Mouse (Mus musculus) erythroblast, embryonic 14.5 days (primary cell): Measurements from ENCODE around the gene Dennd1a. TPM values are rescaled to one million over a fixed set of nuclear protein-coding genes. Genes with fewer than 3 reads are reported as not detected.

Experiments used
- H3K27me3 ChIP-seq: 2 replicates; pipeline ENCODE4 v1.6.1; 2012; ENCODE audit warnings: inconsistent platforms; ENCODE audit not compliant: control insufficient read depth
- H3K36me3 ChIP-seq: 2 replicates; pipeline ENCODE4 v1.6.1; 2012; ENCODE audit warnings: mild to moderate bottlenecking, inconsistent platforms; ENCODE audit not compliant: control insufficient read depth
- H3K4me1 ChIP-seq: 2 replicates; pipeline ENCODE4 v1.6.1; 2012; ENCODE audit warnings: inconsistent platforms; ENCODE audit not compliant: control insufficient read depth
- H3K4me3 ChIP-seq: replicated peaks from 2 replicates; pipeline ENCODE3; 2012; ENCODE audit warnings: moderate library complexity, mild to moderate bottlenecking, inconsistent platforms
- H3K9me3 ChIP-seq: 2 replicates; pipeline ENCODE4 v1.6.1; 2012; ENCODE audit warnings: low read length, inconsistent platforms, mixed read lengths; ENCODE audit not compliant: control insufficient read depth
- GATA1 ChIP-seq: IDR thresholded peaks from 2 replicates; pipeline ENCODE4 v1.6.1; 2012; ENCODE audit warnings: low read length, inconsistent platforms, mixed read lengths
- TAL1 ChIP-seq: IDR thresholded peaks from 3 replicates; pipeline ENCODE4 v1.6.1; 2012; ENCODE audit warnings: low read length, inconsistent platforms, mixed read lengths
- polyA plus RNA-seq: library from polyadenylated mRNA; stranded (reverse); fragments of >175 nt; gene quantifications from 2 replicates; pipeline ENCODE4 v1.2.3, GENCODE M21; 2012

Gene Dennd1a
- polyA plus RNA-seq, 1 experiment: 10.7 TPM

DNA sequence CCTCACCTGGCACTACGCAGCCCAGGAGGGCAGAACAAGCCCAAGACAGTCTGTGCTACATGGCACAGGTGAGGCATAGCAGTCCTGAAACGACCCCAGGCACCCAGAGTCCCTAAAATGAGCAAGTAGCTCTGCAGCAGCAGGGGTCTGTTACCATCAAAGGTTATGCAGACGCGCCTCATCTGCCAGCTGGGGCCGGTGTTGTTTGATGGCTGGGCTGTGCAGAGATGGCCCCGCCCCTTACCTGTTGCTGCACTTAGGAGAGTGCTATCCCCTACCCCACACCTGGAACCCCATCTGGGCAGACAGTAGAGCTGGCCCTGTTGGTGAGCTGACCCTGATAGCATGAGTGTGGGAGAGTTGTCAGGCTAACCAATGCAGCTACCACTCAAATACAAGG, 526.6 kb downstream of the Dennd1a start:
- peaks cover 4% of the 10 kb centered on the region for H3K27me3 ChIP-seq

DNA sequence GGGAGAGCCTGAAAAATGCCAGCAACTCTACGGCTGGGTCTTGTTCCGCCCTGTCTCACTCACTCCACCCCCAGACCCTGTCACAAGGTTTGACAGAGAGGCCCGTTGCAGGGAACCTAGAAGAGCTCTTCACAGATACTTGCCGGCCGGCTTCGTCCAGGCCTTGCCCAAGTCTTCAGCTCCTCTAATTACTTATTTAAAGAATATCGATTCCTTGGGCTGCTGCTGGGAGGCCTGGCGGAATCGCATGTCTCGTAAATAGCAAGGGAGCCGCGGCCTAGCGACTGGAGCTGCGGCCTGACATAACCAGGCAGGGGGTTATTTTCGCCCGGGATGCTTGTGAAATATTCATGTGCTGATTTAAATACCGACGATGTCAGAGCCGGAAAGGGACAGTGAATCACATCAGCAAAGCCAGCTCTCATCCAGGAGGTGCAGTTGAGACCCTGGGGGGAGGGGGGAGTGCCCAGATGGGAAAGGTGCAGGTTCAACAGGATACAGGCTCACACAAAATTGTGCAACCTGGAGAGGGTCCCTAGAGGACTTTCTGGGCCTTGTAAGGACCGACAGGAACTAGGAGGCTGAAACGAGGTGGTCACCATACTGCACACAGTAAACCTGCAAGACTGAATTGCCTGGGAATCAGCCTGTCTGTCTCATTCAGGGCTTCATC, 528.7 kb downstream of the Dennd1a start:
- peaks cover 4% of the 10 kb centered on the region; the same call in 1 of the 2 replicates for H3K27me3 ChIP-seq

More for the DNA sequence above, 526.6 kb downstream of the Dennd1a start:
- H3K4me1 ChIP-seq: no peaks in the 10 kb centered on the region
- no peaks in the 10 kb centered on the region for H3K36me3 ChIP-seq
- H3K9me3 ChIP-seq: no peaks in the 10 kb centered on the region
- no peak for TF ChIP-seq TAL1
- no peak for TF ChIP-seq GATA1
- no peak overlapping the region for H3K4me3 ChIP-seq

DNA sequence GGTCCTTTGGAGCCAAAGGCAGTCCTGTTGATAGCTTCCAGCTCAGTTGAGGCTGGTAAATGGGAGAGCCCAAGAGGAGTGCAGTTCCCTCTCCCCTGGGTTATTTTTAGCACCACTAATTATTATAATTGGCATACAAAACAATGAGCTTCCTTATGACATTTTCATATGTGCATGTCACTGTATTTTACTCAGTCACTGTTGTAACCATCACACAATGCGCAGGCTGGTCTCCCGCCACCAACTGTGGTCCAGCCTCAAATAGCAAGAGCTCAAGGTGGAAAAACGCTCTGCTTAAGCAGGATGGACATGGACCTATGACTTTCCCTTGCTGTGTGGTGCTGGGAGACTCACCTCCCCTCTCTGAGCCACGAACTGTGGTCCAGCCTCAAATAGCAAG, 529.4 kb downstream of the Dennd1a start:
- Histone ChIP-seq H3K4me3 (no peak overlapping the region), H3K9me3 (no peaks in the 10 kb centered on the region), H3K36me3 (no peaks in the 10 kb centered on the region), H3K4me1 (no peaks in the 10 kb centered on the region), H3K27me3 (peaks cover 4% of the 10 kb centered on the region; the same call in 1 of the 2 replicates)
- TF ChIP-seq TAL1 (no peak), GATA1 (no peak)

More for the DNA sequence above, 528.7 kb downstream of the Dennd1a start:
- TF ChIP-seq TAL1 (no peak), GATA1 (no peak)
- Histone ChIP-seq H3K9me3 (no peaks in the 10 kb centered on the region), H3K4me3 (no peak overlapping the region), H3K36me3 (no peaks in the 10 kb centered on the region), H3K4me1 (no peaks in the 10 kb centered on the region)

DNA sequence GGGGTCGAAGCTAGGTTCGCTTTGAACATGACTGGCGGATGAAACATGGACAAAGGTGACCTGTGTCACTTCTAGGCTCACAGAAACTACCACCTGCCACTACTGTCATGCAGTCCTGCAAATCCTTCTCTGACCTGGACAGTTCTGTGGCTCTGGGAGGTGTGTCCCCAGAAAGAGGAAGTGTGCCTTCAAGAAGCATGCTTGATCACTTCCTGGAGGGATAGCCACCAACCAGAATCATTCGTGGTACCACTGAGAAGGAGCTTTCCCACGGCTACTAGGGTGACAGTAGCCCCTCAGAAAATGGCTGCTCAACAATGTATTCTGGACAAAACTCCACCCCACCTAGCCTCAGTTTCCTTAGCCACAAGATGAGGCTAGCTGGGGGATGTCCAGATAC, 530.2 kb downstream of the Dennd1a start:
- Histone ChIP-seq H3K4me3 (no peak overlapping the region), H3K9me3 (no peaks in the 10 kb centered on the region), H3K4me1 (no peaks in the 10 kb centered on the region), H3K27me3 (peaks cover 4% of the 10 kb centered on the region; the same call in 1 of the 2 replicates), H3K36me3 (no peaks in the 10 kb centered on the region)
- TF ChIP-seq TAL1 (no peak), GATA1 (no peak)

DNA sequence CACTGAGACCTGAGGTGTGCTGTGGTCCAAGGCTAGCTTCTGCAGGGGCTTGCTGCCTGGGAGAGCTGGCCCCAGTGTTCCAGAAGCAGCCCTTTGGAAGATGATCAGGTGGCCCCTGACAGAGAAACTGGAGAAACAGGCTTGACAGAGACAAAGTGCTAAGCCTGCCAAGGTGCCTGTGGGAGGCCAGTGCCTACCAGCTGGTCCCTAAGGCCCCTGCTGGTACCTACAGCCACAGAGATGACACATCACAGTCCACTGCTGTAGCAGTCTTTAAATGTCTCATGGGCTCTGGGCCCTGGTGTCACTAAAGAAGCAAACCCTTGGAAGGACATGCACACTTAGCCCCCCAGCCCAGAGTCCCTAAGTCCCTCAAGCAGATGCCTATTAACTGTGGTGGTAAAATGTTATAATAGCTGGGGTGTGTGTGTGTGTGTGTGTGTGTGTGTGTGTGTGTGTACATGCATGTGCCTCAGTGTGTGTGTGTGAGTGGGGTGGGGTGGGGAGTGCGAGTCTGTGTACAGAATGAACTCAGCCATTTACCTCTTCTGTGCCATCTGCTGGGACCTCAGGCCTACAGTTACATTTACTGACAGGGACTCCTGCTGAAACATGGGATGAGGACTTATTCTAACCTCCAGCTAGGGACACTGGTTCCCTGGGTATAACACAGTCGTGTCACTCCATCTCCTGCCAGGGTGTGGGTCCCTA, 530.8 kb downstream of the Dennd1a start:
- no peak overlapping the region for H3K4me3 ChIP-seq
- no peaks in the 10 kb centered on the region for H3K9me3 ChIP-seq
- no peaks in the 10 kb centered on the region for H3K4me1 ChIP-seq
- no peaks in the 10 kb centered on the region for H3K36me3 ChIP-seq
- H3K27me3 ChIP-seq: peaks cover 4% of the 10 kb centered on the region; the same call in 1 of the 2 replicates
- TF ChIP-seq TAL1 (no peak), GATA1 (no peak)

DNA sequence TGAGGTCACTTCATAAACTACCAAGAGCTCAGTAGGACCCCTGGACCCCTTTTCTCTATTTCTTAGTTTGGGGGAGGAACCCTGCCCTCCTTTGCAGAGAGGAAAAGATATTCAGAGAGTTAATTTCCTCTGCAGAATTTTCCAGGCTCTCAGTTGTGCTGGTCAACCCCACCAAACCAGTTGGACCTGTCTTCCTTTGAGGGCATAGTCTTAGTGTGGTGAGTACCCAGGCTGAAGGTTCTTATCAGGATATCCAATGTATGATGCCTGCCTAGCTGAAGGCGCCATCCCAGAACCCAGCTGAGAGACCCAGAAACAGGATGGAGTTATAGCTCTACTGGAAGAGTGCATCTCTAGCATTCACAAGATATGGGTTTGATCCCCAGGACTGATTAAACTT, 536.1 kb downstream of the Dennd1a start:
- H3K4me3 ChIP-seq: no peak overlapping the region
- peaks cover 4% of the 10 kb centered on the region; the same call in 1 of the 2 replicates for H3K27me3 ChIP-seq
- H3K4me1 ChIP-seq: no peaks in the 10 kb centered on the region
- no peaks in the 10 kb centered on the region for H3K36me3 ChIP-seq
- TF ChIP-seq GATA1 (no peak), TAL1 (no peak)
- H3K9me3 ChIP-seq: no peaks in the 10 kb centered on the region

DNA sequence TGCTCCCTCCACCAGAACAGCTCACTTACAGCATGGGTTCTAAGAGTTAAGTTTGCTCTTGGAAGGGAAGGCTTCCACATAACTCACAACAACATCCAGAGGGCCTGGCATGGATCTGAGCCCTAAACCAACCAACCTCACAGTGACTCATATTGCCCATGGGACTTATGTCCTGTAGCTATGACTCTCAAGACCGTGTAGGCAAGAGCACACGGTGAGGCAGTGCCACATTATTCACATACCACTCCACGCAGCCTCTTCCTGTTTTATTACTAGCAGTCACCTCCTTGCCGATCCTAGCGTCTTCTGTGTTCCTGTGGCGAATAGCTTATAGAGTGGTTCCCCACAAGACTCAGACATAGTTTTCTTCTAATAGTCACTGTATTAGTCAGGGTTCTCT, 537.9 kb downstream of the Dennd1a start:
- Histone ChIP-seq H3K4me3 (no peak overlapping the region), H3K9me3 (no peaks in the 10 kb centered on the region), H3K36me3 (no peaks in the 10 kb centered on the region), H3K4me1 (no peaks in the 10 kb centered on the region), H3K27me3 (no peaks in the 10 kb centered on the region; the same call in 1 of the 2 replicates)
- no peak for TF ChIP-seq TAL1
- TF ChIP-seq GATA1: no peak

Other genes with a start within 250 kb of the Dennd1a start
- gene Lhx2, start 51.9 kb upstream of the Dennd1a start, polyA plus RNA-seq: 0.01 and 0.03 TPM in 2 replicates
- gene Nek6, start 224.3 kb upstream of the Dennd1a start, polyA plus RNA-seq: 0.21 TPM in 2 replicates